Mouse (Mus musculus): Measurements from ENCODE around the gene Ccdc187. TPM values are rescaled to one million over a fixed set of nuclear protein-coding genes. Genes with fewer than 3 reads are reported as not detected.

Ccdc187 gene
- total RNA-seq, 1 experiment: 0.18 TPM

- Histone ChIP-seq H3K9ac (ENCODE audit: insufficient read depth, low read depth, low read length, poor library complexity, severe bottlenecking) (no peak overlapping the region), H3K4me1 (ENCODE audit: control insufficient read depth in 2 of 2, insufficient read depth in 2 of 2, low read length in 2 of 2, poor library complexity in 1 of 2) (peaks cover 0 to 11% of the 10 kb centered on the region in 2 experiments; a peak in 1 of 4 replicates), H3K4me3 (ENCODE audit: insufficient read depth in 1 of 2, low read depth in 1 of 2, low read length in 2 of 2, poor library complexity in 1 of 2, severe bottlenecking in 1 of 2) (no peak overlapping the region), H3K36me3 (ENCODE audit: control insufficient read depth, insufficient read depth, low read length, poor library complexity, severe bottlenecking) (no peaks in the 10 kb centered on the region), H3K27ac (ENCODE audit: insufficient read depth, low read depth, low read length, poor library complexity, severe bottlenecking) (no peak overlapping the region), H3K9me3 (ENCODE audit: control insufficient read depth, insufficient read depth, low read depth, low read length) (no peaks in the 10 kb centered on the region)
- no peak for DNase-seq (ENCODE audit: low read depth, low spot score)
- in situ Hi-C loops (cut with MboI; ENCODE audit: low sequenced_read_pairs in 2 of 2, unreplicated experiment in 2 of 2): loop anchor here in 1 of 2 experiments (25.0 kb wide), 1 partner anchor 239 kb away; no protein-coding TSS in a partner anchor
- TF ChIP-seq ZNF384 (IDR thresholded peaks at IDR 0.05; ENCODE audit: low read depth, low read length) (no peak), CHD2 (IDR thresholded peaks at IDR 0.05; ENCODE audit: low read depth, low read length) (no peak), HCFC1 (IDR thresholded peaks at IDR 0.05; ENCODE audit: borderline replicate concordance, insufficient read depth, low read length) (no peak), ZC3H11A (IDR thresholded peaks at IDR 0.05; ENCODE audit: borderline replicate concordance, low read depth, low read length) (no peak), MAFK (IDR thresholded peaks at IDR 0.05; ENCODE audit: insufficient read depth, low read depth, low read length) (no peak)
Measured at GRCm38 (mm10) chr2:26323589-26324325, 29.4 kb upstream of the Ccdc187 start.

GRCm38 (mm10) chr2:26320245-26321185 lies 26.2 kb upstream of the Ccdc187 start:
- Histone ChIP-seq H3K36me3 (ENCODE audit: control insufficient read depth, insufficient read depth, low read length, poor library complexity, severe bottlenecking) (no peaks in the 10 kb centered on the region), H3K9me3 (ENCODE audit: control insufficient read depth, insufficient read depth, low read depth, low read length) (no peaks in the 10 kb centered on the region)
- in situ Hi-C loops (cut with MboI; ENCODE audit: low sequenced_read_pairs in 2 of 2, unreplicated experiment in 2 of 2): loop anchor here in 1 of 2 experiments (25.0 kb wide), 1 partner anchor 242 kb away; no protein-coding TSS in a partner anchor

GRCm38 (mm10) chr2:26319519-26320244 lies 25.3 kb upstream of the Ccdc187 start:
- Histone ChIP-seq H3K36me3 (ENCODE audit: control insufficient read depth, insufficient read depth, low read length, poor library complexity, severe bottlenecking) (no peaks in the 10 kb centered on the region), H3K27ac (ENCODE audit: insufficient read depth, low read depth, low read length, poor library complexity, severe bottlenecking) (no peak overlapping the region), H3K4me3 (ENCODE audit: insufficient read depth in 1 of 2, low read depth in 1 of 2, low read length in 2 of 2, poor library complexity in 1 of 2, severe bottlenecking in 1 of 2) (no peak overlapping the region), H3K9me3 (ENCODE audit: control insufficient read depth, insufficient read depth, low read depth, low read length) (no peaks in the 10 kb centered on the region), H3K9ac (ENCODE audit: insufficient read depth, low read depth, low read length, poor library complexity, severe bottlenecking) (no peak overlapping the region), H3K4me1 (ENCODE audit: control insufficient read depth in 2 of 2, insufficient read depth in 2 of 2, low read length in 2 of 2, poor library complexity in 1 of 2) (peaks cover 0 to 8% of the 10 kb centered on the region in 2 experiments; a peak in 1 of 4 replicates)
- DNase-seq (ENCODE audit: low read depth, low spot score): no peak
- TF ChIP-seq MAFK (IDR thresholded peaks at IDR 0.05; ENCODE audit: insufficient read depth, low read depth, low read length): no peak
- TF ChIP-seq HCFC1 (IDR thresholded peaks at IDR 0.05; ENCODE audit: borderline replicate concordance, insufficient read depth, low read length): no peak
- TF ChIP-seq CHD2 (IDR thresholded peaks at IDR 0.05; ENCODE audit: low read depth, low read length): no peak
- TF ChIP-seq ZC3H11A (IDR thresholded peaks at IDR 0.05; ENCODE audit: borderline replicate concordance, low read depth, low read length): no peak
- no peak for TF ChIP-seq ZNF384 (IDR thresholded peaks at IDR 0.05; ENCODE audit: low read depth, low read length)
- in situ Hi-C loops (cut with MboI; ENCODE audit: low sequenced_read_pairs in 2 of 2, unreplicated experiment in 2 of 2): loop anchor here in 1 of 2 experiments (25.0 kb wide), 1 partner anchor 243 kb away; no protein-coding TSS in a partner anchor

More at GRCm38 (mm10) chr2:26320245-26321185, 26.2 kb upstream of the Ccdc187 start:
- H3K4me1 ChIP-seq (ENCODE audit: control insufficient read depth in 2 of 2, insufficient read depth in 2 of 2, low read length in 2 of 2, poor library complexity in 1 of 2): peaks cover 0 to 10% of the 10 kb centered on the region in 2 experiments; a peak in 1 of 4 replicates
- H3K27ac ChIP-seq (ENCODE audit: insufficient read depth, low read depth, low read length, poor library complexity, severe bottlenecking): no peak overlapping the region
- H3K4me3 ChIP-seq (ENCODE audit: insufficient read depth in 1 of 2, low read depth in 1 of 2, low read length in 2 of 2, poor library complexity in 1 of 2, severe bottlenecking in 1 of 2): no peak overlapping the region
- no peak for DNase-seq (ENCODE audit: low read depth, low spot score)
- no peak for TF ChIP-seq CHD2 (IDR thresholded peaks at IDR 0.05; ENCODE audit: low read depth, low read length)
- TF ChIP-seq ZNF384 (IDR thresholded peaks at IDR 0.05; ENCODE audit: low read depth, low read length): no peak
- TF ChIP-seq MAFK (IDR thresholded peaks at IDR 0.05; ENCODE audit: insufficient read depth, low read depth, low read length): no peak
- no peak for TF ChIP-seq HCFC1 (IDR thresholded peaks at IDR 0.05; ENCODE audit: borderline replicate concordance, insufficient read depth, low read length)
- TF ChIP-seq ZC3H11A (IDR thresholded peaks at IDR 0.05; ENCODE audit: borderline replicate concordance, low read depth, low read length): no peak
- H3K9ac ChIP-seq (ENCODE audit: insufficient read depth, low read depth, low read length, poor library complexity, severe bottlenecking): no peak overlapping the region

GRCm38 (mm10) chr2:26319109-26319508 lies 24.8 kb upstream of the Ccdc187 start:
- Histone ChIP-seq H3K9me3 (ENCODE audit: control insufficient read depth, insufficient read depth, low read depth, low read length) (no peaks in the 10 kb centered on the region), H3K4me3 (ENCODE audit: insufficient read depth in 1 of 2, low read depth in 1 of 2, low read length in 2 of 2, poor library complexity in 1 of 2, severe bottlenecking in 1 of 2) (no peak overlapping the region), H3K27ac (ENCODE audit: insufficient read depth, low read depth, low read length, poor library complexity, severe bottlenecking) (no peak overlapping the region), H3K36me3 (ENCODE audit: control insufficient read depth, insufficient read depth, low read length, poor library complexity, severe bottlenecking) (no peaks in the 10 kb centered on the region), H3K9ac (ENCODE audit: insufficient read depth, low read depth, low read length, poor library complexity, severe bottlenecking) (no peak overlapping the region; the same call in 1 of the 2 replicates), H3K4me1 (ENCODE audit: control insufficient read depth in 2 of 2, insufficient read depth in 2 of 2, low read length in 2 of 2, poor library complexity in 1 of 2) (peaks cover 0 to 12% of the 10 kb centered on the region in 2 experiments; a peak in 1 of 4 replicates)
- in situ Hi-C loops (cut with MboI; ENCODE audit: low sequenced_read_pairs in 2 of 2, unreplicated experiment in 2 of 2): loop anchor here in 1 of 2 experiments (25.0 kb wide), 1 partner anchor 243 kb away; no protein-coding TSS in a partner anchor
- no peak for TF ChIP-seq MAFK (IDR thresholded peaks at IDR 0.05; ENCODE audit: insufficient read depth, low read depth, low read length)
- TF ChIP-seq HCFC1 (IDR thresholded peaks at IDR 0.05; ENCODE audit: borderline replicate concordance, insufficient read depth, low read length): no peak
- DNase-seq (ENCODE audit: low read depth, low spot score): no peak
